Mouse (Mus musculus) layer of hippocampus, adult 11-12 months (tissue): Measurements from ENCODE around the gene Boc.

ENCODE experiments used
- DNase-seq: peaks from one replicate; pipeline ENCODE4 v3.0.0; 2022; ENCODE audit warnings: low spot score

Boc gene

DNA sequence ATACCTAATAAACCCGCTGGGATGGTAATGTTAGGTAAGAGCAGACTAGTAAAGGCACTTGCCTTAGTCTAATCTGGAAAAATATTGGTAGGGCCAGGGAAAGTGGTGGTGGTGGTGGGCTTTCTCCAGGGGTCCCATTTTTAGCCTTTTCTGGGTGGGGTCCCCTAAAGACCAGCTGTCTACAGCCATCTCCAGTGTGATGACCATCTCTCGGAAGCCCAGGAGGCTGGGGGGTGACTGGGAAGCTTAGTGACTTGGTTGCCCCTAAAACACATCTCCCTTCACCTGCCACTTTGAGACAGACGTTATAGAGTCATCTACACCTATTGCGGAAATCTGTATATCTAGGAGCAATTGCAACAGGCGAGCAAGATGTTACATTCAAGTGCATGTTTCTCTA is 6.0 kb downstream of the Boc start:
- DNase-seq = no peak

DNA sequence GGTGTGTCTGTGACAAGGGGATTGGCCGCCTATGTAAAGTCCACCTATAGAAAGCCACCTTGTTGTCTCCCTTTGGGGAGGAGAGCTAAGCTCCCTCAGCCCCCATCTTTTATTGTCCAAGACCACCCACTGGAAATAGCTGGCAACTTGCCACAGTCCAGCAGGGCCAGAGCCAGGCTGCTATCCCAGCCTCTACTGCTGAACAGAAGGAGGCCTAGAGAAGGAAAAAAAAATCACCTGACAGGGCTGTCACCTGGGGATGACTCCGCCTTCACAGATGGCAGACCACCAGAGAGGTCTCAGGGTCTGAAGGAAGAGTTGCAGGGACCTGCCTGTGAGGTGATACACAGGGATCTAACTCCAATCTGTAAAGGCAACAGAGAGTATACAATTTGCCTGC is 6.7 kb downstream of the Boc start:
- no peak for DNase-seq

DNA sequence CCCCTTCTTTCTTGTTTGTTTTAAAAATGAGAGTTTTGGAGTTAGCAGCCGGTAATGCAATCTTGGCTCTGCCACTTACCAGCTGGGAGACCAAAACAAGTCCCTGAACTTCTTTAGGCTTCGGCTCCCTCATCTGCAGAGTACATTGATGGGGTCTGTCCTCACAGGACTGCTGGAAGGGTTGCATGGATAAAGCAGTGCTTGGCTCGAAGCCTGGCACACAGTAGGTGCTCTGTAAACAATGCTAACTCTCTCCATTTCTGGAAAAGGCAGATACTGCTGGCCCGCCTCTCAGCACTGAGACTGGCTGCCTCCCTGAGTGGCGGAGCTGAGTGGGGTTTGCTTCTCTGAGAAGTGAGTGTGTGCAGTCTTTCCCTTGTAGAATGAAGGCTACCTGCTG is 7.2 kb downstream of the Boc start:
- DNase-seq = no peak

DNA sequence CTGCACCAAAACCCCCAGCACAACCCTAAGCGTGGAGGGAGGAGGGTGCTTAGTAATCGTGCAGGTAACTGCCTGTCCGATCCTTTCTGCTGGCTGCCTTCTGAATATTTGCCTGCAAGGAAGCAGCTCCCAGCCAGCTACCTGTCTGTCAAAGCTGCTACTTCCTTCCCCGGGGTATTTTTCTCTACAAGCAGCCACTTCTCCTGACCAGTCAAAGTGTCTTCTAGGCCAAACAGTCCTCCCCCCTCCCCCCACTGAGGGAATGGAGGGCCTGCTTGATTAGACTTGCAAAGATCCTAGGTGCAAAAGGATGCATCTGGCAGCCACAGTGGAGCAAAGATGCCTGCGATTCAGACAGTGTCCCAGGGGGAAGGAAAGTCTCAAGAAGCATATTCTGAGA is 7.9 kb downstream of the Boc start:
- no peak for DNase-seq

DNA sequence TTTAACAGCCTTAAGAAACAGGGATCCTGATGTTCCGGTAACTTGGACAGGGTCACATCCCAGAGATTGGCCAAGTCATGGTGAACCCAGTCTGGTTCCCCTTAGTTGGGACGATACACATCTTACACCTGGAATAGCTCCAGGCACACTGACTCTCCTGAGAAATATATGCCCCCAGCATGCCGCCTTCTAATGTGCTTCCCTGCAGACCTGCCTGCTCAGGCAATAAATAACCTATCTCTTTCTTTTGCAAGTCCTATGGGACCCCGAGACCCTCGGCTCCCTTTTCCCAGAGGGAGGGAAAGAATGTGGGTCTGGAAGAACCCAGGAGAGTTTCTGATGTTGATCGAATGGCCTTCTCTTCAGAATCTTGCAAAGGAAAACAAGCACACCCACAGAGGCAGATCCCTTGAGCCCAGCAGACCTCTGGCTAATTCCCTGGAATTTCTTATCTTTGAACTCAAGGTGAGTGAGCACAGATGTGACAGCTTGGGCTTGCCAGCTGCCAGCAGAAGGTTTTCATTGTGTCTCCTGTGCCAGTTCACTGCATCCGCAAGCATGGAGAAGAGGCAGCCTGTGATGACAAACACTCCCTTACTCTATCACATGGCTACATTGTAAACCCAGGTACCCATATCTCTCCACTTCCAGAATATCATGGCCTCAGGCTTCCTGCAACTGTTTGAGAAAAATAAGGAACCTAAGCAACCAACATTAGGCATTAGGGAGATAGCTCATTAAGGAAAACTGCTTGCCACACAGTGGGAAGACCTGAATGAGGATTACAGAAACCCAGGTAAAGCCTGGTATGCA is 8.6 kb downstream of the Boc start:
- DNase-seq = no peak

DNA sequence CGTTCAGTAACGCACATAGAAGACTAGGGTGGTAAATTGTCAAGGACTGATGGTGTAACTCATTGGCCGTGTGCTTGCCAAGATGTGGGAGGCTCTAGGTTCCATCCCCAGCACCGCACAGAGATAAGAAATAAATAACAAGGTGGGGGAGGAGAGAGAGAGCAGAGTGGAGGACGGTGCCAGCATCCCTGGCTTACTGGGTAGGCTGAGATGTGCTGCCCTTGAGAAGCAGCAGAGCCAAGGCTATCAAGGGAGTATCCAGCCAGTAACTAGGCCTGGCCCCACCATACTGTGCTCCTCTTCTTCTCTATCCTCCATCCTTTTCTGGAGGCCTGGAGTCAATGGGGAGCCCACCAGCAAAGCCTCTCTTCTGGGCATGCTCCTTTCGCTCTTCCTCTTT is 9.3 kb downstream of the Boc start:
- DNase-seq = no peak

DNA sequence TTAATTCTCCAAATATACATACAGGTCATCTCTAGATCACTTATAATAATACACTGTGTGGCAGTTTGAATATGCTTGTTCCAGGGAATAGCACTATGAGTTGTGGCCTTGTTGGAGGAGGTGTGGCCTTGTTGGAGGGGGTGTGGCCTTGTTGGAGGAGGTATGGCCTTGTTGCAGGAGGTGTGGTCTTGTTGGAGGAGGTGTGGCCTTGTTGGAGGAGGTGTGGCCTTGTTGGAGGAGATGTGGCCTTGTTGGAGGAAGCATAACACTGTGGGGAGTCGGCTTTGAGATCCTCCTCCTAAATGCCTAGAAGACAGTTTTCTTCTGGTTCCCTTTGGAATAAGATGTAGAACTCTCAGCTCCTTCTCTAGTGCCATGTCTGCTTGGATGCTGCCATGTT is 10.7 kb downstream of the Boc start:
- DNase-seq = no peak

DNA sequence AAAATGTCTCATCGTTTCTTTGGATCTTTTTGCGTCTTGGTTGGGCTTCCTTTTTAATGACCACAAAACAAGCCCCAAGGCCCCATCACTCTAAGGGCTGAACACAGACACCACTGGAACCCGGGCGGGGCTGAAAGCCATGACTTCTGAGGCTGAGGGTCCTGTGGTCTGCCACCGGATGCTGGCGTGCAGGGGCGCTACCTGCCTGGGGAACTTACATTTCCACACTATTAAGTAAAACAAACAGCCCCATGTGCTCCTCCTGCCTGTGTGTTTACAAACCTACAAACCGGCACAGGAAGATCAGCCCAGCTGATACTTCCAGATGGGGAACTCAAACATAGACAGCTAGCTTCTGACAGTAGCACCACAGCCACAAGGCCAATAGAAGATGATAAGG is 11.9 kb downstream of the Boc start:
- DNase-seq = no peak

DNA sequence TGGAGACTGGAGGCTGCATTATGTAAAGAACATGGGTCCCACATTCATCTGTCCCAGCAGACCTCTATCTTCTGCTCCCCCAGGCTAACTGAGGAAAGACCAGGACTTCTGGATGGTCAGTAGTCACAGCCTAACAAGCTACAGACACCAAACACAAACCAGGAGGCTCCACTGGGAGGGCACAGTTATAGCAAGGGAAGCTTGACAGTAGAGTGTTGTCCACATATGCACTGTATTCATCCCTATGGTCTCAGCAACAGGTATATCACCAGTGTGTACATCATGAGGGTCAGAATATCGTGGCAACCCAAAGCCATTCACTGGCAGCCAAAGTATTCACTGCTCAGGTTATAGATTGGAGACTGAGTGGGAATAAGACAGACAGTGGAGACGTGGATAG is 12.8 kb downstream of the Boc start:
- DNase-seq = no peak

DNA sequence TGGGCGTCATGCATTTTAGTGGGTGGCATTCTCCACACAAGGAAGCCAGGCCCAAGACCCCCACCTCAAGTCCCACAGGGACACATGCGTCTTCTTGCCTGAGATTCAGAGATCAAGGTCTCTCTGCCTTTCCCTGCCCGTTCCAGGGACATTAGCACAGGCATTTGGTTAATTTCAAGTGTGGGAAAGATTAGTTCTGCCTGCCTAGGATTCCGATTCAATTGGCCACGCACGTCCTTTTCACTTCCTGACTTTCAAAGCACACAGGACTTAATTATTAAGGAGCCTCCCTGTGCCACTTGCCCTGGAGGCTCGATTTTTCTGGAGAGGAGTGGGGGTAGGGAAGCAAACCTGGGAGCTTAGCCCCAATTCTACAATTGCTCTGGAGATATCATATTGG is 13.5 kb downstream of the Boc start:
- no peak for DNase-seq

DNA sequence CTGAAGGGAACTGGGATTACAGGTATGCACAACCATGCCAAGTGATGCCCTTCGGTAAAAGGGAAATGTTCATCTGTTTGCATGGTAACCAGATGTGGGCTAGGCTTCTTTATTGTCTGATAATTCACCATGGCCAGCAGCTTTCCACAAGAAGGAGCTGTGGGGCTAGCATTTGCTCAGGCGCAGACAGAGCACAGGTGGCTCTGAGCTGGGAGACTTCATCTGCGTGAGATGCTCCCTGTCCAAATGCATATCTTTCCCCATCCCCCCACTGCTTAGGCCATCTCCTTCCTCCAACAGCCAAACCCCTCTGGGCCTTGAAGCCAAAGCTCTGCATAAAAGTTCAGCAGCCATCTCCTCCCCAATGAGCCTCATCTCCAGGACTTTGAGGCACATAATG is 15.6 kb downstream of the Boc start:
- DNase-seq = no peak

DNA sequence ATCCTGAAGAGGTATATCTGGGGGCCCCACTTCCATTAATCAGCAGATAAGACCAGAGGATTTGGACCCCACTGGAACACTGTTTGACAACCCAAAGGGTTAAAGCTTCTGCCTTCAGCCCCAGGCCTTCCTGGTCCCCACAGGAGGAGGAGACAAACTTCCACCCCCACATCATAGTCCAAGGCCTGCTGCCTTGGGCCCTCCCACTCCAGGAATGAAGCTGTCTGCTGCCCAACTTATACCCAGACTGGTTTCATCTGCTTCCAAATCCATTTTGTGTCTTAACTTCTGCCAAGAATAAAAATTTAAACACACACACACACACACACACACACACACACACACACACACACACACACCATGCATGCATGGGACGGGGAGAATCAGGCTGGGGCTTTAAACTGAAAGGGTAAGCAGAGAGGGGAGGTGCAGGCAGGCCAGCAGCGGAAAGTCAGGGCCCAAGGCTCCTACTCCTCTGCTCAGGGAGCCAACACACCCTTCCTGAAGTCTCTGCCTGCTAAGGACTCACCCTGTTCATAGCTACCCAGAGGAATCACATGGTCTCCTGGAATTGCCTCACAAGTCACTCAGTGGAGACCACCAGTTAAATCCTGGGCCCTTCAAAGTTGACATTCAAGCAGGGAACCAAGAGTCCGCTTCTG is 16.5 kb downstream of the Boc start:
- no peak for DNase-seq

DNA sequence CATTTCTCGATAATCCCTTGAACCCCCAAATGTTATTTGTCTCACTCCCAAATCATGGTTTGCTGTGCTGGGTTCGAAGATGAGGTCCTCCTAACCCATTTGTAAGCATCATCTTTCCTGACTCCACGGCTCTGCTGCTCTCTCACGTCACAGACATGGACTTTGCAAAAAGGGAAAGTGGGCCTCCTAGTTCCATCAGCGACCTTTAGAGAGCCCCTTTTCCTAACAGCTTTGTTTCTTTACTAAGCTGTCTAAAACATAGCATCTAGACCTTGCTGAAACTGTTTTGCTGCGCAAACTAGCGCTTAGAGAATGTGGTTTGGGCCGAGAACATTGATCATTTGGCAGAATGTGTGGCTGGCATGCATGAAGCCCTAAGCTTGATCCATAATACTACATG is 19.1 kb downstream of the Boc start:
- DNase-seq = no peak

DNA sequence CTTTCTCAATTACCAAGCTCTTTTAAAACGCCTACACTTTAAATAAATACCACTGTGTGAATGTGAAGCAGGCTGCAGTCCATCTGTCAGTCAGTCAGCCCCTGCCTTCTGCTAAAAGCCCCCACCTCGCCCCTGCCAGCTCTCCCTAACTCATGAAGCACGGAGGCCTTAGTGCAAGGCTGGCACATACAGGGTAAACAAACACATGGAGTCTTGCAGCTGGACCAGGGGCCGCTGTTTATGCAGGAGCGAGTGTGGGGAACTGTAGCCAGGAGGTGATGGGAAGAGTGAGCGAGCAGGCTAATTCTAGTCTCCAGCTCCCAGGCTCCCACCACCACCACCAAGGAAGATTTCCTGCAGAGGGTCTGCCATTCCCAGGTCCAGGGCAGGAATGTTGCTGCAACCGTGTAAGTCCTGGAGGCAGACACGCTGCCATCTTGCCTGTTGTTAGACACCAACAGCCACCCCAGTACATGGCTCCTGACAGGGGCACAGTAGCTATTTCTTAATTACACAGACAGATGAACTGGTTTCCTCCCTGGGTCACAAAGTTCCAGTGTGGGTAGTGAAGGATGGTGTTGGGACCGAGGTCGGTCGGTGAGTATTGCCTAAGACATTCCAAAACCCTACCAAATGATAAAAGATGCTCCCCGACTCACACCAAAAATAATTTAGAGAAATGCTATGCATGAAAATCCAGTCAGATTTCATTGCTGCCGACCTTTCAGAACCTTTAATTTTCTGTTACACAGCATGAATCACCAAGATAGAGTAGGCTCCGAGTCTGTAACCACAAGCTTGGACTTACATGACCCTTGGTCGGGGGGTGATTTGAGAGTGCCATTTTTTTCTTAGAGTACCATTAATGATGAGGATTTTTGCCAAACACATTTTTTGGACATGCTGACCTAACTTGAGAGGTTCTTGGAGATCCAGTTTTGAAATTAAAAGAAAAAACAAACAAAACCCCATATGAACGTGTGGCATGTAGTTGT is 20.0 kb downstream of the Boc start:
- DNase-seq = peak; percentile 37

DNA sequence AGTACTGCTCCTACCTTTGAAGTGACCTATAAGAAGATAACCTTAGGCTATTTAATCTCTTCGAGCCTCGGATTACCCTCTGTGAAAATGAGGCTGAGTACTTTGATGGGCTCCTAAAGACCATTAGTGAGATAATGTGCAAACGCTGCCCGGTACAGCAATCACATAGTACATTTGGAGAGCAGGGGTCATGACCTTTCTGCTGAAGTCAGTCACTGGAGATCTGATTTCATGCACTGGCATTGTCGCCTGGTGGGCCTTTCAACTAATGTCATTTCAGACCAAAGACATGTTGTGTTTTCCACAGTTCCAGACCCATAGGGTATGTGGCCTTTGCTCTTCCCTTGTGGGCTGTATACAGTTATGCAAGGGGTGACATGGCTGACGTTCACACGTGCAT is 24.6 kb downstream of the Boc start:
- no peak for DNase-seq

DNA sequence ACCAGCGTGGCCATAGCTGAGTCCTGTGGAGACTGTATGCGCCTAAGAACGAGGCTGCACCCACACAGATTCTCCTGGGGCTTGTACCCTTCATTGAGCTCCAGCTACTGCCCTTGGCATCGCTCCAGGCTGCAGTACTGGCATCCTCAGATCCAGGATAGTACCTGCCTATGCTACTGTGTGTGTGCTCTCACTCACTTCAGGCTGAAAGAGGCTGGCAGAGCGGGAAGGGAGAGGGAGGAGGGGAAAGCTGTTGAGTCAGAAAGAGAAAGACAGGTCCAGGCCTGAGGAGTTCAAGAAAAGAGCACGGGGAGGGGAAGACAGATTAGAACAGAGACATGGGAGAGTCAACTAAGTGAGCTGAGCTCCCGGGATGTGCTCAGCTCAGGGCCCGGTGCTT is 25.2 kb downstream of the Boc start:
- no peak for DNase-seq

DNA sequence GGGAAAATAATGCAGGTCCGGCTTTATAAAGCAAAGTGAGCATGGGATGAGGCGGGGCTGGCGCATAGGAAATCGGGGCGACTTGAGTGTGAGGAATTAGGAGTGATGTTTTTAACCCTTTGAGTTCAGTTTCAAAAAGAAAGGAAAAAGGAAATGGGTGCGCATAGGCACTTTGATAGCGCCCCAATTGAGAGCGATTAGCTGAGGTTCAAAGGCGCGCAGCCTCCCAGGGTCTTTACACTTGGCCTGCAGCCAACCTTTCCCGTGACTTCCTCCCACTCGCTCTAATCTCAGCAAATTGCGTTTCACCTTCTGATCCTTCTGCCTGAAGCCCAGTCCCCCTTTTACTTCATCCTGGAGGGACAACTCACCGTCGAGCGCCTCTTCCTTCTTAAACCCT is 25.8 kb downstream of the Boc start:
- no peak for DNase-seq

DNA sequence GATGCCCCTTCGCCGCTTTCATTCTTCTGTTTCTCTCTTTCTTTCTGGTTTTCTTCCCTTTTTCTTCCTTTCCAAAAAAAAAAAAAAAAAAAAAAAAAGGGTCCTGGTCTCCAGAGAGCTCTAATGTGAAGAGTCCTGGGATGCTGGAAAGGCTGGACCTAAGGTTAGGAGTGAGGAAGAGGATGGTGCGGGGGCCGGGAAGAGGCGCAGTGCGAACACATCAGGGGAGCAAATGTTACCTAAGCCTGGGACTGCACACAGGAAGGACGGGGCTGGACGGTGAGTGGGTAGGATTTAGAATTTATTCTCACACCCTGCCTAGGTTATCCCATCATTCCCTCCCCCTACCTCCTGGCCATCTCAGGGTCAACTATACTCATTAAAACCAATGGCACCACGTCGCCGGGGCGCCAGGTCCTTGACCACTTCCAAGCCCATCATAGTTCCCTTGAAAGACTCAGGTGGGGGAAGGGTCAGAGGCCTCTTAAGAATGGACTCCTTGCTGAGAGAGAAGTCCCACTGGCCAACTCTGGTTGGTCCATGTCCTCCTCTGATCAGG is 27.4 kb downstream of the Boc start:
- DNase-seq = no peak

DNA sequence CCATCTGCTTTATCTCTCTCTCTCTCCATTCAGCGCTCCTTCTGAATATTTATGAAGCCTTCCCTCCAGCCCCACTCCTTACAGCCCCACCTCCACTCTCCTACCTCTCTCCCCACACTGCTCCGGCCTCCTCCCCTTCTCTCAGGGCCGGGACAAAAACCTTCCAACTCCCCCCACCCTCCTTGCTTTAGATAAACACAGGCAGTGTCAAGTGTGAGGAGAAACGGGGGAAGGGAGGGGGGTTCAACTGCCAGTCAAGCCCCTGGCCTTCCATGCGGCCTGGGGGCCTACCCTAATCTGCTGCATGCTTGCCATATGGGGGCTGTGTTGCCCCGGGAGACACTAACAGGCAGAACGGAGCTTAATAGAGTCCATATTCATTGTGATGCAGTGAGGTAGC is 27.9 kb downstream of the Boc start:
- DNase-seq = no peak

DNA sequence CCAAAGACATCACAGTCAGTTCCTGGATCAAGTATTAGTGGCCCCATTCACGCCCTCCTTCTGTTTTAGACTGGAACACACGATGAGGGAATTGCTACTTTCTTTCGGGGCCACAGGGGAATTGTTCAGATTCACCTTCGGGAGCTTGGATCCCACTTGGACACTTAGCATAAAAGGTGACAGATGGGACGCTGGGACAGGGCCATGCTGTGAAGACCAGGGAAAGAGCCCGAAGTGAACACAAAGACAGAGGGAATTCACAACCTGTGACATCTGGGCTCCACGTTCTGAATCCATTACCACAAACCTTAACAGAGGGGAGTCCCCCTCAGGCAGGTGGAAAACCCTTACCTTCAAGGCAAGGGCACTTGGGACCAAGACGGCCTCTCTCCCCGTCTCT is 28.5 kb downstream of the Boc start:
- no peak for DNase-seq

DNA sequence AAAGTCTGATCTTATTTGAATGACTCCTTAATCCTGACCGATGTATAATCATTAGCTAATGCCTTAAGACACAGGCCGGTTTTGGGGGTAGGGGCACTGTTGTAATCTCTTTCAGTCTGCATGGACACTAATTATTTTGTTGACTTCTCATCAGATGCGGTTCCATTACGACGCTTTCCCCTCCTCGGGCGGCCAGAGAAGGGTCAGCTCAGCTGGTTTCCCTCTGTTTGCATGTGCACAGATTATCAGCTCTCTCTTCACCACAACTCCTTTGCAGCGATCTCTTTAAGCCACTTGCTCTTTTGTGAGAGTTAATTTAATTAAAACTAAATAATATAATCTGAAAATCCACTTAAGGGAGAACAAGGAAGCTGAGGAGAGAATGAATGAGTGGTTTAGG is 29.0 kb downstream of the Boc start:
- DNase-seq = no peak

DNA sequence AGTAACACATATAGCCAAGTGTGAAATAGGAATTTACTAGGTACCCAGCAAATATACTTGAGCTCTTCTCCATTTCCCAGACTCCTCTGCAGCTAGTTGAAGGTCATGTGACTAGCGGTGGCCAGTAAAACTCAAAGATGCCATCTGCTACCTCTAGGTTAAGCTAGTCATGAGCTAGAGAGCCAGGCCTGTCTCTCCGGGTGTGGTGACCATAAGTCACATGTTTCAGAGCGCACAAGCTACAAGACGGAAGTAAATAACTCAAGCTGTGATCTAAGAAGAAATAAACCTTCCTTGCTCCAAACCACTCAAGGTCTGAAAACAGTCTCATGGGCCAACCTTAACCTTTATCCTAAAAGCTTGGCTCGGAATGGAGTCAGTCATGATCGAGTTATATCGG is 29.7 kb downstream of the Boc start:
- DNase-seq = no peak
